Mouse (Mus musculus) limb, embryonic 14.5 days (tissue): Measurements from ENCODE around the gene Ranbp9. TPM values are rescaled to one million over a fixed set of nuclear protein-coding genes. Genes with fewer than 3 reads are reported as not detected.

ENCODE experiments used
- ATAC-seq: fragments of 200-750 bp; cut with Nextera tagmentation; 2 replicates; pipeline ENCODE4 v1.8.0; 2017; ENCODE audit warnings: low read depth, moderate number of reproducible peaks, moderate TSS enrichment; ENCODE audit not compliant: low FRiP score
- DNase-seq: peaks from one replicate; pipeline ENCODE4 v3.0.0-alpha.2; 2015; ENCODE audit warnings: low spot score
- H3K27ac ChIP-seq: fragments of 300-500 bp; sonication (generic); replicated peaks from 2 replicates; pipeline ENCODE4 v1.5.1; 2014; ENCODE audit warnings: low read depth, mild to moderate bottlenecking, low read length, moderate library complexity, mixed read lengths
- H3K27me3 ChIP-seq: fragments of 300-500 bp; sonication (generic); 2 replicates; pipeline ENCODE4 v1.6.1; 2014; ENCODE audit warnings: low read length, mixed read lengths; ENCODE audit not compliant: control insufficient read depth, insufficient read depth
- H3K36me3 ChIP-seq: fragments of 300-500 bp; sonication (generic); 2 replicates; pipeline ENCODE4 v1.6.1; 2014; ENCODE audit warnings: mild to moderate bottlenecking, low read length, moderate library complexity, mixed read lengths; ENCODE audit not compliant: control insufficient read depth, insufficient read depth
- H3K4me1 ChIP-seq: fragments of 300-500 bp; sonication (generic); 2 replicates; pipeline ENCODE4 v1.6.1; 2014; ENCODE audit warnings: antibody characterized with exemption, low read length, mixed read lengths; ENCODE audit not compliant: control insufficient read depth, insufficient read depth
- H3K4me2 ChIP-seq: fragments of 300-500 bp; sonication (generic); replicated peaks from 2 replicates; pipeline ENCODE4 v1.6.1; 2014; ENCODE audit warnings: low read depth, mild to moderate bottlenecking, low read length, moderate library complexity; ENCODE audit not compliant: severe bottlenecking
- H3K4me3 ChIP-seq: fragments of 300-500 bp; sonication (generic); replicated peaks from 2 replicates; pipeline ENCODE4 v1.5.1; 2014; ENCODE audit warnings: low read length
- H3K9ac ChIP-seq: fragments of 300-500 bp; sonication (generic); 2 replicates; pipeline ENCODE4 v1.6.1; 2014; ENCODE audit warnings: mild to moderate bottlenecking, low read depth, low read length, moderate library complexity; ENCODE audit not compliant: severe bottlenecking
- H3K9me3 ChIP-seq: fragments of 300-500 bp; sonication (generic); 2 replicates; pipeline ENCODE4 v1.6.1; 2016; ENCODE audit warnings: low read length; ENCODE audit not compliant: control insufficient read depth
- POLR2A ChIP-seq: fragments of 200-500 bp; IDR thresholded peaks from 2 replicates; pipeline ENCODE4 v1.8.0; 2012; ENCODE audit warnings: inconsistent platforms, mild to moderate bottlenecking, moderate library complexity, borderline replicate concordance; ENCODE audit not compliant: insufficient read depth, insufficient read length; ENCODE audit errors: extremely low read depth
- WGBS: fragments of 180-500 bp; shearing (Covaris S2); extraction: QIAGEN DNeasy Blood & Tissue Kit; methylation state at CpG from one replicate; pipeline ENCODE4 v1.1.7; 2014; 5-methylcytosine and 5-hydroxymethylcytosine counted together
- polyA plus RNA-seq, 2 experiments: library from polyadenylated mRNA; depleted of rRNA in 1 of 2; stranded (reverse) in 1 of 2; unstranded in 1 of 2; fragments of >200 nt; fragmentation: Nextera tagmentation in 1 of 2; extraction: Ambion mirVana in 1 of 2; gene quantifications; 2 replicates each; pipeline versions ENCODE4 v1.2.1 to v1.2.3; 2012 to 2014

The Ranbp9 gene
- polyA plus RNA-seq, 2 experiments = 12.6 to 36.9 TPM

GRCm38 (mm10) chr13:43495645-43496044 is 14.6 kb upstream of the Ranbp9 start:
- Histone ChIP-seq H3K4me3 (no peak overlapping the region), H3K27ac (no peak overlapping the region), H3K9me3 (no peaks in the 10 kb centered on the region; the same call in 1 of the 2 replicates), H3K4me2 (no peak overlapping the region), H3K4me1 (no peaks in the 10 kb centered on the region), H3K9ac (no peak overlapping the region), H3K27me3 (no peaks in the 10 kb centered on the region), H3K36me3 (no peaks in the 10 kb centered on the region)
- ATAC-seq (no peak), DNase-seq (no peak)
- no peak for TF ChIP-seq POLR2A
- 81% methylated on average over 7 of the region's 7 CpGs for WGBS

- Histone ChIP-seq H3K4me1 (no peaks in the 10 kb centered on the region), H3K27me3 (no peaks in the 10 kb centered on the region), H3K9ac (no peak overlapping the region), H3K36me3 (no peaks in the 10 kb centered on the region), H3K9me3 (no peaks in the 10 kb centered on the region; the same call in 1 of the 2 replicates), H3K4me2 (no peak overlapping the region), H3K4me3 (no peak overlapping the region), H3K27ac (no peak overlapping the region)
- ATAC-seq = no peak
- 90% methylated on average over 7 of the region's 7 CpGs for WGBS
- TF ChIP-seq POLR2A = no peak
- DNase-seq = no peak
These were observed 12.6 kb upstream of the Ranbp9 start for GRCm38 (mm10) chr13:43493725-43494124.

- H3K27me3 ChIP-seq = no peaks in the 10 kb centered on the region
- TF ChIP-seq POLR2A = no peak
- 64% methylated on average over 11 of the region's 11 CpGs for WGBS
- H3K27ac ChIP-seq = no peak overlapping the region
- no peak for DNase-seq
- H3K4me1 ChIP-seq = no peaks in the 10 kb centered on the region
- H3K9ac ChIP-seq = no peak overlapping the region
- no peaks in the 10 kb centered on the region for H3K36me3 ChIP-seq
- ATAC-seq = no peak
- H3K4me3 ChIP-seq = no peak overlapping the region
- no peaks in the 10 kb centered on the region; the same call in 1 of the 2 replicates for H3K9me3 ChIP-seq
- no peak overlapping the region for H3K4me2 ChIP-seq
These were observed 12.0 kb upstream of the Ranbp9 start for GRCm38 (mm10) chr13:43493058-43493481.

- no peaks in the 10 kb centered on the region for H3K27me3 ChIP-seq
- H3K4me2 ChIP-seq = no peak overlapping the region
- DNase-seq (no peak), ATAC-seq (no peak)
- WGBS = 55% methylated on average over 12 of the region's 12 CpGs
- TF ChIP-seq POLR2A = no peak
- no peak overlapping the region for H3K27ac ChIP-seq
- no peak overlapping the region for H3K9ac ChIP-seq
- no peaks in the 10 kb centered on the region for H3K9me3 ChIP-seq
- H3K4me3 ChIP-seq = no peak overlapping the region
- H3K4me1 ChIP-seq = no peaks in the 10 kb centered on the region
- H3K36me3 ChIP-seq = no peaks in the 10 kb centered on the region
These were observed 5.6 kb upstream of the Ranbp9 start for GRCm38 (mm10) chr13:43486501-43487213.

GRCm38 (mm10) chr13:43485278-43485976 is 4.3 kb upstream of the Ranbp9 start:
- no peak for TF ChIP-seq POLR2A
- no peak overlapping the region for H3K27ac ChIP-seq
- 93% methylated on average over 5 of the region's 5 CpGs for WGBS
- H3K36me3 ChIP-seq = no peaks in the 10 kb centered on the region
- DNase-seq = no peak
- H3K27me3 ChIP-seq = no peaks in the 10 kb centered on the region
- no peaks in the 10 kb centered on the region for H3K4me1 ChIP-seq
- H3K4me2 ChIP-seq = no peak overlapping the region
- H3K9me3 ChIP-seq = no peaks in the 10 kb centered on the region
- no peak overlapping the region for H3K9ac ChIP-seq
- no peak for ATAC-seq
- no peak overlapping the region for H3K4me3 ChIP-seq
